16 mouse cellular contexts compared by ENCODE assay signal in genomic region chr1:24511536-24511935, GRCm38 (mm10).
"Had no signal": no experiment of that assay in that cellular context is flagged by ENCODE, and none has a peak within 500 bp of the region (broad histone marks: within the 10 kb centered on the region; RNA-seq: fewer than 3 reads in every experiment).

No protein-coding gene starts in this region.

- H3K27ac ChIP-seq: limb, embryonic 12.5 days; liver, embryonic 15.5 days; midbrain, embryonic 15.5 days; neural tube, embryonic 12.5 days had no signal

- H3K4me1 ChIP-seq: limb, embryonic 12.5 days; liver, embryonic 15.5 days; midbrain, embryonic 15.5 days; neural tube, embryonic 12.5 days had no signal

- H3K9ac ChIP-seq: limb, embryonic 12.5 days; liver, embryonic 15.5 days; midbrain, embryonic 15.5 days; neural tube, embryonic 12.5 days had no signal

- H3K36me3 ChIP-seq: limb, embryonic 12.5 days; liver, embryonic 15.5 days; midbrain, embryonic 15.5 days; neural tube, embryonic 12.5 days had no signal

- H3K9me3 ChIP-seq: limb, embryonic 12.5 days; liver, embryonic 15.5 days; midbrain, embryonic 15.5 days; neural tube, embryonic 12.5 days had no signal

- H3K4me3 ChIP-seq: limb, embryonic 12.5 days; liver, embryonic 15.5 days; midbrain, embryonic 15.5 days; neural tube, embryonic 12.5 days had no signal

- DNase-seq: kidney, postnatal 25 days; layer of hippocampus, adult 9-11 months; layer of hippocampus, postnatal 36 days; lung, adult 2 months; lung, postnatal 4 days; right cerebral cortex, postnatal 4 days; spleen, adult 18-20 months; thymus, adult 18-20 months; thymus, postnatal 14 days had no signal

- H3K4me2 ChIP-seq: limb, embryonic 12.5 days; liver, embryonic 11.5 days; liver, embryonic 15.5 days; midbrain, embryonic 11.5 days; midbrain, embryonic 15.5 days; neural tube, embryonic 12.5 days had no signal

- H3K27me3 ChIP-seq: limb, embryonic 12.5 days; liver, embryonic 15.5 days; midbrain, embryonic 15.5 days; neural tube, embryonic 12.5 days had no signal

- ATAC-seq: lung, postnatal 0 days; midbrain, embryonic 15.5 days had no signal
